Mouse (Mus musculus) activated CD4-positive, CD25-positive, alpha-beta regulatory T cell (primary cell): ENCODE data around the gene Sbds. TPM values are rescaled to one million over a fixed set of nuclear protein-coding genes. Genes with fewer than 3 reads are reported as not detected.

Experiments used
- polyA plus RNA-seq, 2 experiments: library from polyadenylated mRNA; unstranded; fragments of 100-300 nt; shearing (Covaris generic); gene quantifications; one replicate each; pipeline ENCODE4 v1.2.1; 2017

Sbds gene
- 10 to 100 TPM; 72.7 to 76.5 TPM for polyA plus RNA-seq

DNA sequence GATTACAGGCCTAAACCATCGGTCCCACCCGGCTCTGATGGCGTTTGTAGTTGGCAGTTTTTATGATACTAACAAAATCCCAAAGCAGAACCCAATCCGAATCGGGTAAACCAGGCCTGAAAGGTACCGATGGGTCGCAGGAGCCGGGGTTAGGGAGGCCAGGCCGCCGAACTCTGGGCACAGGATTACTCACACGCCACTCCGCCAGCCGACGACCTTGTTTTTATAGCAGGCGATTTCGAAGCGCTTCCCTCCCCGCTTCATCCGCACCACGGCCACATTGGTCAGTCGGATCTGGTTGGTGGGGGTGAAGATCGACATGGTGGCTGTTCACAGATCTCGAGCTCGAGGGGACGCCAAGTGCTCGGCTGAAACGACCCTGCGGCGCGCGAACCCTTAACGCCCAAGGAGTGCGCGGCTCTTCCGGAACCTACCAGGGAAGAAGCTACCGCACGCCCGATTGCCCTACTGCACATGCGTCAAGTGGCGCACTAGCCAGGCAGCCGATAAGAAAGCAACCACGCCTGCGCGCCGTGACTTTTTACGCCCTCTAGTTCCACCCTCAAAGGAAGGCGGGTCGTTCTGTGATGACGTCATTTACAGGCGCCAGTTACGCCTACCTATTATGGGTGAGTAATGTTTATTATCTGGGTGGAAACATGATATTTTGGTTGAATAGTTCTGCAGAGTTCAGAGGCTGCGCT lies at the start of gene Sbds, which contains the start of gene Tyw1:
Gene Sbds, minus strand, starts transcription at position 514 of the 704 bp plus-strand sequence.
Gene Tyw1, plus strand, starts transcription at position 603 of the 704 bp plus-strand sequence.

DNA sequence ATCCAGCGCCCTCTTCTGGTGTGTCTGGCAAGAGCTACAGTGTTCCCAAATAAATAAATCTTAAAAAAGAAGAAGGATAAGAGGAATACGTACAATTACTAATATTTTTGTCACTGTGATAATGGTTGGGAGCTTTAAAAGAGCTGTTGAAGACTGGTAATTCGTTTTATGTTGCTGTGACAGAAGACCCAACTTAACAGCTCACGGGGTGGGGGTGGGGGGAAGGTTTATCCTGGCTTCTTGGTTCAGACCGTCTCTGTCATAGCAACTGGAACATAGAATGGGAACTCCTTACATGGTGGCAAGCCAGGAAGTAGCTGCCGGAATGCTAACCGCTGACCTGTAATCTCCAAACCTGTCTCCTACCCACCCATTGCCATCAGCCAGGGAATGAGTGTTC lies 38.5 kb downstream of the Sbds start, which contains the start of gene Tmem248:
Gene Tmem248, plus strand, starts transcription at position 301 of the 400 bp plus-strand sequence.

Other genes with a start within 250 kb of the Sbds start
- gene Asl, start 226.3 kb downstream of the Sbds start, polyA plus RNA-seq = 10 to 100 TPM; 70.2 to 74.9 TPM
- gene Crcp, start 226.2 kb downstream of the Sbds start, polyA plus RNA-seq = 10 to 100 TPM; 41.4 to 45.8 TPM
- gene Tpst1, start 182.2 kb downstream of the Sbds start, polyA plus RNA-seq = 1 to 10 TPM; 7.5 to 9.6 TPM
- 1 to 10 TPM; 3.6 to 4.7 TPM for gene Kctd7, start 110.7 kb downstream of the Sbds start, polyA plus RNA-seq
- 10 to 100 TPM; 23.2 to 38.0 TPM for gene Rabgef1, start 83.7 kb downstream of the Sbds start, polyA plus RNA-seq
- 10 to 100 TPM; 51.7 to 61.8 TPM for gene Tmem248, start 38.4 kb downstream of the Sbds start, polyA plus RNA-seq
- gene Tyw1, start 89 bp upstream of the Sbds start, polyA plus RNA-seq = 10 to 100 TPM; 35.2 to 35.3 TPM
- under 1 TPM in 1 of 2 experiments, not detected in 1; 0.33 TPM for gene Caln1, start 113.9 kb upstream of the Sbds start, polyA plus RNA-seq
- not detected for gene A330070K13Rik, start 129.1 kb upstream of the Sbds start, polyA plus RNA-seq